Mouse (Mus musculus): ENCODE results near the gene Ptprn2. TPM values are rescaled to one million over a fixed set of nuclear protein-coding genes. Genes with fewer than 3 reads are reported as not detected.
A peak's percentile ranks its signal among the peaks of the same experiment; 100 is the strongest.

The Ptprn2 gene
- polyA plus RNA-seq, 1 experiment, result 146 TPM

DNA sequence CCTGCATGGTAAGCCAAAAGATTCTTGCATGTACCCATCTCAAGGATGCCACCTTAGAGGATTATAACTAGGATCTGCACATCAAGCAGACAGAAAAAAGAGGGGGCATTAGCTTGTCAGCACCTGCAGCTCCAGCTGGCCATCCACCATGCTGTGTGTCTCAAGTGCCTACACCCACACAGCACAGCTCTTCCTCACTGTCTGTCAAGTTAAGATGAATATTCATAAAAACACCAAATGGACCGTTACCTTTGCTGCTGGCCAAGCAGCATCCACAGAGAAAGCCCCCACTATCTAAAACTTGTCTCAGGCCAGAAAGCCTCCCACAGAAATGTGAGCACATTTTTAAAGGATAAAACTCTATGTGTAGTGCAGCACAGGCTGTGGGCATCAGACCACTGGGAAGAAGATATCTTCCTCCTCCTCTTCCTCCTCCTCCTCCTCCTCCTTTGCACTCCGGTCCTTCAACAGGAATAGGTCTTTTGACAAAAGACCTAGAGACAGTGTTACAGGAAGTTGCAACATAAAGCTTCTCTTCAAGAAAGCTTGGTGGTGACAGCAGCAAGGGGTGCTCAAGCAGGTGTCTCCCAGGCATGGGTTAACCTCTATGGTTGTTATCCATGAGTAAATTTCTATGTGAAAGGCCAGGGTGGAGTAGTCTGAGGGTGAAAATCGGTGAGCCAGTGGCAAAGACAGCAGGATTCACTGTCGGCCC, 750.7 kb downstream of the Ptprn2 start:
- no peak for DNase-seq (ENCODE audit: extremely low spot score in 1 of 2, low spot score in 1 of 2)

DNA sequence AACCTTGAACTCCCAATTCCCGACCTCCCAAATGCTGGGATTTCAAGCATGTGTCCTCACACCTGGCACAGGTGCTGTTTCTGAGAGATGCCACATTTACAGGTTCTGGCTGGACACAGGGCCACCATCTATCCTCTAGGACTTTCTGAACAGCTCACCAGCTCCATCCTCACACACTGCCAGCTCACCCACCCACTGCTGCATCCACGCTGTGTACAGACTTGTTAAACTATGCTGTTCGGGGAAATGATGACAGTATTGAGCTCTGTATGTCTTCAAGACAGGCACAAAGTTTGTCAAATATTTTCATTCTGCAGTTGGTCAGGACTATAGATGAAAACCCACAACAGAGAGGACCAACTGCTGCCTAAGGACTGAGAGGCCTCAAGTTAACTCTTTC, 751.5 kb downstream of the Ptprn2 start:
- no peak for DNase-seq (ENCODE audit: extremely low spot score in 1 of 2, low spot score in 1 of 2)

DNA sequence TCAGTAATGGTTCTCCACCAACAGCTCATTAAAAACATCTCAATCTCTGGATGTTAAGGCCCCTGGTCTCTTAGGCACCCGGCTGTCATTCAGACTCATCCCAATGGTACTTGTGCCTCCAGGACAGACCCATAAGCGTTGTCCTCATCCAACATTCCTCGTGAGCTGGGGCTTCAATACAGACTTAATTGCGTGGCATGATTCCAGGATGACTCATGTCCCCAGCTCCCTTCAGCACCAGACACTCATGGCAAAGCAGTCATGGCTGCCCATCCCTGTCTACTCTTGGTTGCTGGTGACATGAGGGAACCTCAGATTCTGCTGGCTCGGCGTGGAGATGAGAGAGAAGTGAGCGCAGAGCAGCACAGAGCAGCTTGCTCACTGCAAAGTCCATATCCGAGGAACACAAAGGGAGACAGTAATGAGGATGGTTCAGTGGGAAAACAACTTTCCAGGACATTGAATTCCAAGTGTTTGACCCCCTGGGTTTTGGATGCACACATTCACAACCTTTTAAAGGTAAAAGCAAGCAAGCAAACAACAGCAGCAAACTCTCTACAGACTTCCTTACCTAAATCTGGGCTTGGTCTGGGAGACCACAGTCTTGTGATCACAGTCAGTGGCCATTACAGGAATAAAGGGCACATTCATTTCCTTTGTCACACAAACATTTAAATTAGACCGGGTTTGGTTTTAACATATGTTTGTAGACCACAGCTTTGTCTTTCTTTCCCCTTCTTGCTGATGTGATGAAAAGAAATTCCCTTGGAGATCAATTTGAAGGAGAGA, 754.6 kb downstream of the Ptprn2 start:
- DNase-seq (ENCODE audit: extremely low spot score in 1 of 2, low spot score in 1 of 2), result no peak

DNA sequence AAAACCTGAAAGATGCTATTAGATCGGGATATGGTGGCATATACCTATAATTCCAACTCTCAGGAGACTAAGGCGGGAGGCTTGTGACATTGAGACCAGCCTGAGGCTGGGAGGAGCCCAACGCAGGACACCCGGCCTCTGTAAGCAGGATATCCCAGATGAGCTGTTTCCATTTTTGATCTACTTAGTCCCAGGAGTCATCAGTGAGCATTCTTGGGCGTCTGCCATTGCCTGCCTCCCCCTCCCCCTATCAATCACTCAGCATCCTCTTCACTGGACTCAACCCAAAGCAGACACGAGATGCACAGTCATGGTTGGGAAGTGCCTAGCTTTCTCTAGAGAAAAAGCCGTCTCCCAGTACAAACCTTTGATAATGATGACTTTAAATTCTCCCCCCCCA, 756.7 kb downstream of the Ptprn2 start:
- DNase-seq (ENCODE audit: extremely low spot score in 1 of 2, low spot score in 1 of 2), result no peak

DNA sequence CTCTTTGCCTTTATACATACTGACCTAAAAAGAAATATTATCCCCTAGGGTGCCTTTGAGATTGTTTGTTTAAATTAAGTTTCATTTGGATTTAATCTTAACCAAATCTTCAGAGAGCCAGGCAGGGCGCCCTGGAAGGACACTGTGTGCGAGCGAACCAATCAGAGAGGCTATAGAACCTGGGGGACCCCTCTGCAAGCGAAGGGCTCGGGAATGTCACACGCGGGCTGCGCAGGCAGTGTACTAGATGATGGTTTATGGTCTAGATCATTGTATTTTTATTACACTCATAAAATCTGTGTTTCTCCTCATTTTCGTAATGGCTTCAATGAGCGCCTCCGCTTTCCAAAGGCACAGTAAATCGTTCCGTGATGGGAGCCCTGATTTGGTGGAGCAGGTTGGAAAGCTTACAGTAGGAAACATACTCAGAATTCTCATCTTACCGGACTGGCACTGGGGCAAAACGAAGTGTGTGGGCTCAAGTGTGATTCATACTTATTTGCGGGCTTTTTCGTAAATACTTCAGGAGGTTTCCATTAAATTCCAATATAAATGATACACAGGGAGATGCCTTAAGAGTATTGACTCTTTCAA, 760.5 kb downstream of the Ptprn2 start:
- no peak for DNase-seq (ENCODE audit: extremely low spot score in 1 of 2, low spot score in 1 of 2)

DNA sequence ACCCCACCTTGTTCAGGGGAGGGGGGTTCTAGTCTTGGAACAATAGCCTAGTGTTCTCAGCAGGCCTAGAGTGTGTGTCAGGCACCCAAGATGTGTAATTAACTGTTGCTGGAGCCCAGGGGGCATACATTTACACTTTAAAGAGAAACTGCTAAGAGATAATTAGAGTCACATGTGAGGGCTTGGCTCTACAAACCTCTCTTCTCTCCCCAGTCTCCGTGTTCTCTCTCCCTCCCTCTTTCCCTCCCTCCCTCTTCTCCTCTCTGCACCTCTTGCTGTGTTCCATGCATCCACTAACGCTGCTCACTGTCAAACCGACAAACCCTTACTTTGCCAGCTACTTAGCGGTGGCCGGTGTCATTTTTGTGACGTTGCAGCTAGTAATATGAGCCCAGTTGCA, 764.9 kb downstream of the Ptprn2 start:
- DNase-seq (ENCODE audit: extremely low spot score in 1 of 2, low spot score in 1 of 2), result no peak

DNA sequence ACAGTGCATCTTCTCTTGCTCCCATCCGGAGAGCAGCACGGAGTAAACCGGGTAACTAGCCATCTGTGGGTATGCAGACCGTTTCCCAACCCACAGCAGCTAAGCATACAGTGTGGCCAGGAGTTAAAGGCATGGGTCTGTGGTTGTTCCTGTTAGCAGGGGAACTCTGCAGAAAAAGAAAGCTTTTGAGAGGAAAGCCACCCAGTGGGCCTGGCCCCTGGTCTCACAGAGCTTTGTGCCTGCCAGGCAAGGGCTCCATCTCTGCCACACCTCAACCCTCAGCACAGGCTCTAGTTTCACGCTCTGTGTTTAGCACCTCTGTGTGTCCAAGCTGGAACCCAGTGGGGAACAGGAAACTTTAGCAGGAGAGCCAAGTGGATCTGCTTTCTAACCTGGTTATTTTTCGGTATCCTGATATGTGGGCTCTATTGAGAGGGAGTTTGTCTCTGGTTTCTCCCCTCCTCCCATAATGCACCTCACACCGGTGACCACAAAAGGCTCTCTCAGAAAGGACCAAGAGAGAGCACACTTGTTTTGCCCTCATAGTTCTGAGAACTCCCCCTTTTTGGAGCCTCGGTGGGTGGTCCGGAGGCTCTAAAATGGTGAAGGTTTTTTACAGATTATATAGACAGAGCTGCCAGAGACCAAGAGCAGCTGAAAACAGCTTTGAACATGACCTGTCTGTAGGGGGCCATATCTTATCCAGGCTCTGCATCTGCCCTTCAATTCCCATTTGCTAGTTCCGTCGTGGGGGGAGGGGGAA, 766.3 kb downstream of the Ptprn2 start:
- no peak for DNase-seq (ENCODE audit: extremely low spot score in 1 of 2, low spot score in 1 of 2)

DNA sequence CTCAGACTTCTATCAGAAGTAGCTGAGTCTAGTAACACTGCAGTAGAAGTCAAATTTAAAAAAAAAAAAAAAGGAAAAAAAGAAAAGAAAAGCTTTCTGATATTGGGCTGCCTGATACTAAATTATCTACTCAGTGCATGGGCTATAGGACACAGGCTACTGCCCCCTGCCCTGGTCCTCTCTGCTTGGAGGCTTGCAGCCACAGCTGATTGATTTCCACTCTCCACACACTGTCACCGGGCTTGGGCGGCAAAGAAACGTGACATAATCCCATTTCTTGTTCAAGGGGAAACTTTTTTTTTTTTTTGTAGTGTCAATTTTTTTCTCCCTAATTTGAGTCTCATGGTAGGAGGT, 766.9 kb downstream of the Ptprn2 start:
- DNase-seq (ENCODE audit: extremely low spot score in 1 of 2, low spot score in 1 of 2), result no peak

DNA sequence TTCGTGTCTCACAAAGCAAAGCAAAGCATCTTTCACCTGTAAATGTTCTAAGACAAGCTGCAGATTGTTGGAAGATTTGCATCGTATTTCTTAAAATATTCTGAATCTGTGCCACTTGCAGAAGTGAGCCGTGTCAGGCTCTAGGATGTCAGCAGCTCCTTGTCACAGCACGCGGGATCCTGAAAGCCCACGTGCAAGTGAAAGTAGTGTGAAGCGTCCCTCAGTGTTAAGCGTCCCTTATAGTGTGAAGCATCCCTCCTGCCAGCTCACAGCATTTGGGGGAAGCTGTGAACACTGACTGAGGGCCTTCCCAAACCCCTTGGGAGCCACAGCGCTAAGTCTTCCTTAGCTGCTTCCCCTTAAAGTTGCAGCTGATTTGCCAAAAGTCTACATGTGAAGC, 768.8 kb downstream of the Ptprn2 start:
- DNase-seq (ENCODE audit: extremely low spot score in 1 of 2, low spot score in 1 of 2), result peak; percentile 27 to 51

DNA sequence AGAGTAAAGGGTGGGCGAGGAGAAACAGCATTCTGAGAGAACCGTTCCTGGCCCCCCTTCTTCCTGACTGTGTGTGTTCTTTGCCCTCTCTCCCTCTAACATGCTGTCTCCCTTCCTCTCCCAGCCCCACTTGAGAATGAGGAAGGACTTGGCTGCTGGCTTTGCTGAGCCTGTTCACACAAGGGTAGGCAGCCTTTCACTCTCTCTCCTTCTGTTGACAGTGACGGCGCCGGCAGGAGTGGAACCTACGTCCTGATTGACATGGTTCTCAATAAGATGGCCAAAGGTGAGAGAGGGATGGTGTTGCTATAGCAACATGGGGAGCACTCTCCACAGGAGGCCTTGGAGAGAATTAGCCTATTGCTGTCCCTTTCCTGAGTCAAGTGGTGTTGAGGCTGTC, 769.8 kb downstream of the Ptprn2 start:
- no peak for DNase-seq (ENCODE audit: extremely low spot score in 1 of 2, low spot score in 1 of 2)

DNA sequence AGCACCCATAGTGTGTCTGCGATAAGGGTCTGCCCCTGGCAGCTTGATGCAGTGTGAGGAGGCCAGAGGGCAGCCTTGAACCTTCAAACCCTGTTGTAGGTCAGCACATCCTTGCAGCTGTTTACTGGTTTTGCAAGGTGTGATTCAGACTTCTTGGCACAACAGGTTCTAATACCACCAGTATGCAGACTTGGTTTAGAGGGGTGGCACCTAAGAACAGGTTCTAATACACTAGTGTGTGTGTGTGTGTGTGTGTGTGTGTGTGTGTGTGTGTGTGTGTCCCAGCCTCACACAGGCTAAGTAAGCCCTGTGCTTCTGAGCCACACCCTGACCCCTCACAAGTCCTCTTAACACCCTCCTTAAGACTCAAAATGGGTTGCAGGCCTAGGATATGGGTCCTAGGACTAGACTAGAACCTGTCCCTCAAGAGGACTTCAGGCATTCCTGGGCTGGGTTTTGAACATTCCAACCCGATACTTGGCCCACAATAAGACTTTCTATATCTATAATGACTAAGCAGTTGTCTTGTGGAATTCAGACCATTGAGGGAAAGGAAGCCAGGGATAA, 770.3 kb downstream of the Ptprn2 start:
- no peak for DNase-seq (ENCODE audit: extremely low spot score in 1 of 2, low spot score in 1 of 2)

DNA sequence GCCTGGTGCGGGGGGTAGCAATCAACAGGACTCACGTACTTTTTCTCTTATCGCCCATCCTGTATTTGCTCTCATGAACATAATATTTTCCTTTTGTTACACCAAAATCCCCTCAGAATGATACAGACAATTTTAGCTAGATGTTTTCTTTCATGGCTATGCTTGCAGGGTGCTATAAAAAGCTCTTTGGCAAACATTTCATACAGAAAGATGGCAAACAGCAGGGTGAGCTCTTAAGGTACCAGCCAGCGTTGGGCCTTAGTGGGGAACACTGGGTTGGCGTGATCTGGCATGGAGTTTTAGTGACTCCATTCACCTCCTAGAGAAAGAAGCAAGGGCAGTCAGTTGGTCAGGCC, 771.3 kb downstream of the Ptprn2 start:
- no peak for DNase-seq (ENCODE audit: extremely low spot score in 1 of 2, low spot score in 1 of 2)

DNA sequence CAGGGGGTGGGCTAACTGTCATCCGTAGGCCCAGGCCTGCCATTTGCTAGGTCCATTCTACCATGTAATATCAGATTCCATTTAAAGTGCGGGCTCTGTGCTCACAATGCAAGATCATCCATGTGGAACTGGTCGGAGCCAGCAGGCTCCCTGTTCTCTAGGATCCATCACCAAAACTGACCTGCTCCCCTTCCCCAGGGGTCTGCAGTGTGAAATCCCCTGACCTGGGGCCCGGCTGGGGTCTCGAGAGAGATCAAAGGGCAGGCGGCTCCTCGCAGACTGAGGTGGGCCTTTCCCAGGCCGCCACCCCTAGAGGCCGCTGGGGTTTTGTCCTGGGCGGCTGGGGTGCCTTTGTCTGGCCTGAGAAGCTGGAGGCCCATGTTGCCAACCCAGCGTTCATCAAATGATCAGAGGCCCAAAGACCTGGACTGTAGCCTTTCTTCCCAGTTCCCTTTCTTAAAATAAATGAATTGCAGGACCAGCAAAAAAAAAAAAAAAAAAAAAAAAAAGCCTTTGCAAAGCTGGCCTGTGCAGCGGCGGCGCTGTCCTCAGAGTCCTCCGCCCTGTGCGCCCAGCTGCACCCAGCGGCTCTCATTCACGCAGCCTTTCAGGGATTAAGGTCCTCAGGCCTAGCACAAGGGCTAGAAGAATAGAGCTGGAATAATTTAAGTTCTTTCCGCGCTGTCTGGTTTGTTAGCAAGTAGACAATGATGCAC, 771.8 kb downstream of the Ptprn2 start:
- DNase-seq (ENCODE audit: extremely low spot score in 1 of 2, low spot score in 1 of 2), result no peak

DNA sequence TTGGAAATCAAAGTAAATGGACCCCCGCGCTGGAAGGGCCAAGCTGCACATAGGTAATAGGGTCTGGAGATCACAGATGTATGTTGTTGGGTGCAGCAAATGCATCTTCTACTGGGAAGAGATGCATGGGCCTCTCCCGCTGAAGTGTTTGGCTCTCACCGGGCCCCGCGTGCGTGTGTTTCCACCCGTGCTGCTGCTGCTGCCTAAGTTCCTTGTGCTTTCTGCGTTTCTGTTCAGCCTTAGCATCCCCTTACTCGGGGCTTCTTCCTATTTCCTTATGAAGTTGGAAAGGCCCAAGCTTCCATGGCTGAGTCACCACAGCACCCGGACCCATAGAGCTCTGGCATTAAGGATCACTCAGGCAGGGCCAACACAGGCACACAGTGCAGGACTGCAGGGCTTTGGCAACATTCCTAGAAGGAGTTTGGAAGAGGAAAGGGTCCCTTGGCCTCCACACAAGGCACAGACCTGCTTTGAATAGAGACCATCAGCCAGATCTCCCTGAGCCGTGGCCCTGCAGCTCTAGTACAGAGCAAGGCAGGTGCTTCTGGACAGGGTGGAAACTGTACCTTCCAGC, 772.5 kb downstream of the Ptprn2 start:
- DNase-seq (ENCODE audit: extremely low spot score in 1 of 2, low spot score in 1 of 2), result peak in 1 of 2 experiments; percentile 43

DNA sequence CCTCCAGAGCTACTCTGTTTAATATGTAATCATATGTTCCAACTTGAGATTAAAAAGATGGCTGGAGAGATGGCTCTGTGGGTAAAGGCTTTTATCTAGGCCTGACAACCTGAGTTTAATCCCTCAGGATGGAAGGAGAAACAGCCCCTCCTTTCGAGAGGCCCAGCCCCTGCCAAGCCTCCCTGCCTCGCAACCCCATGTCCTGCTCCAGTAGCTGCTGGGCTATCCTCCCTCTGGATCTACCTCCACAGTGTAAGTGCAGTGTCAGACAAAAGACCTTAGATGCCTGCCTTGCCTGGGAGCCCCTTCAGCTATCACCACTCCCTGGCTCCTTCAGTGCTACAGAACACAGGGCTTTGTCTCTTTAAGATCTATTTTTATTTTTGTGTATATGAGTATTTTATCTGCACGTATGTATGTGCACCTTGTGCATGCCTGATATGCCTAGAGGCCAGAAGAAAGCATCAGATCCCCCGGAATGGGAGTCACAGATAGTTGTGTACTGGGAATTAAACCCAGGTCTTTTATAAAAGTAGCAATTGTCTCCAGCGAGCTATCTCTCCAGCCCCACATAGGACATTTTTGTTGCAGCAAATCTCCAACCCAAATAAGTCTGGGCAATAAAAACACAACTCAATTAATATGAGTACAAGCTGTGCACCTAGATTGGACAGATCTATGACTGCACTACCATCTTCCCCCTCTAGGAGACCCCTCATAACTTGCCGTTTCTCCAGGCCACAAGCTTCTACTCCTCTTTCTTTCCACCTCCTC, 775.1 kb downstream of the Ptprn2 start:
- DNase-seq (ENCODE audit: extremely low spot score in 1 of 2, low spot score in 1 of 2), result no peak

DNA sequence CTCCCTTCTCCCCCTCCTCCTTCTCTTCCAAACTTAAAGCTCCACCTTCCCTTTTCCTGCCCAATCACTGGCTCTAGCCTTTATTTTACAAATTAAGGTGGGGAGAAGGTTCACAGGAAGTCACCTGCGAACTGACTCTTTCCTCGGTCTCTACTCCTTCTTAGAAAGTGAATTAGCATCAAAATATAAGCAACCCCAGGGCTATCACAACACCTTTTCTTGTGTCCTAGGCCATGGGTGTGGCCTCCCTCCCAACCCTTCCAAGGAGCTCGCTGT, 775.6 kb downstream of the Ptprn2 start:
- DNase-seq (ENCODE audit: extremely low spot score in 1 of 2, low spot score in 1 of 2), result no peak

DNA sequence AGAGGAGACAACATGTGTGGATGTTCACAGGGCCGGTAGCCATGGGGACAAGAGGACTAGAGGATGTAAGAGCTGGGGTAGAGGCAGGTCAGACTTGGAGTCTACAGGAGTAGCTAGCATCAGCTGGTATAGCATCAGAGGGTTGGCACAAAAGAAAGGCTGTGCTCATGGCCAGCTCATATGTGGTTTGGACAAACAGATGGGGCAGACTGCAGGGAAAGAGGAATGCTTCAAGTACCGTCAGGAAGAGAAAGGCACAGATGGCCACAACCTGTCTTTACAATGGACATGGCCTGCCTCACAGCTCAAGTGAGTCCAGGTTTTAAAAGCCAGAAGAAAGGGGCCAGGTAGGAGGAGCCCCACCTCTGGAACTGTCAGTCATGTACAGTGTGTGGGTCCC, 776.5 kb downstream of the Ptprn2 start:
- DNase-seq (ENCODE audit: extremely low spot score in 1 of 2, low spot score in 1 of 2), result no peak

DNA sequence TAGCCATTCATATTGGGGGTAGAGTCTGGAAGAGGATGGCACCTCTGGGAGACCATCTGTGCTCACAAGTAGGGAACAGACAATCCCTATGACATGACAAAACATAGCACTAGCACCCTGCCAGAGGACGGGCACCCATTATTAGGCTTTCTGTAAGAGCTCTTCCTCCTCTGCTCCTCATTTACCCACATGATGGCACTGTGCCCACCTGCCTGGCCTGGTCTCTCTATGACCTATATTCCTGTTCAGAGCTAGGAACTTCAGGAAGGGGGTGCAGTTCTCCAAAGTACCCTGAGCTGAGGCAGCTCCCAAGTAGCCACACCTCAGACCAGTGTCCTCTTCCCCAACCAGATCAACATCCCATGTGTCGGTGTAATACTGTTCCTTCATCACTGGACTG, 777.6 kb downstream of the Ptprn2 start:
- no peak for DNase-seq (ENCODE audit: extremely low spot score in 1 of 2, low spot score in 1 of 2)

DNA sequence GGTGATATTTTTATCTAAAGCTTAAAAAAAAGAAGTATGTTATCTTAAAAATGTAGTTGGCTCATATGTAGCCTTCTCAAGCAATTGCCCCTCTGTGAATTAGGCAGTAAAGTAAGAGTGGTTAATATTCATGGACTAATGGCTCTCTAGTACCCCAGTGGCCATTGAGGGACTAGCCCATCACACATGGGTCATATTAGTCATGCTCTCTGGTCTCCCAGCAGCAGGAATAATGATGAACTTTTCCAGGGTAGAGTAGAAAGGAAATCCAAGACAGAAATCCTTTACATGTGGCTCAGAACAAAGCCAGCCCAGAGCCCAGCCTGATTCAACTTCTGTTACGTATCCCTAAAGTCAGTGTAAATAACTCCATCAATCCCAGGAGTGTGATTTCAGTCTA, 779.7 kb downstream of the Ptprn2 start:
- DNase-seq (ENCODE audit: extremely low spot score in 1 of 2, low spot score in 1 of 2), result no peak
